Mouse (Mus musculus) left cerebral cortex, adult 2 months (tissue): Measurements from ENCODE around the gene Chrd. TPM values are rescaled to one million over a fixed set of nuclear protein-coding genes. Genes with fewer than 3 reads are reported as not detected.

Experiments used
- DNase-seq, 2 experiments: peaks; one replicate each; pipeline ENCODE4 v3.0.0; 2021 to 2022; ENCODE audit warnings: low spot score in 2 of 2, mixed read lengths in 1 of 2; ENCODE audit errors: extremely low spot score in 1 of 2
- H3K27ac ChIP-seq: fragments of 200-600 bp; 2 replicates; pipeline ENCODE4 v1.8.1; 2022
- H3K4me3 ChIP-seq: fragments of 200-600 bp; 2 replicates; pipeline ENCODE4 v1.8.1; 2022
- CTCF ChIP-seq: fragments of 200-600 bp; IDR thresholded peaks from 2 replicates; pipeline ENCODE4 v1.8.1; 2022; ENCODE audit warnings: antibody characterized with exemption, mild to moderate bottlenecking, moderate library complexity
- intact Hi-C: fragments of 180-260 bp; cut with DNase I; formaldehyde crosslinking; loops from one replicate; pipeline ENCODE4 v1.15.1; 2025
- long read RNA-seq, 2 experiments: library from polyadenylated mRNA; stranded (forward); transcript quantifications; one replicate each; pipeline ENCODE4 v2.0.0; 2021; ENCODE audit warnings: borderline mapping rate in 2 of 2
- total RNA-seq, 2 experiments: library from RNA; stranded (reverse); gene quantifications; 2 replicates each; pipeline ENCODE4 v1.2.3; 2021

The Chrd gene
- 10 to 100 TPM; 50.5 to 56.3 TPM for total RNA-seq
- long read RNA-seq, experiment 1, transcript Chrd-201 (23 exons, 3,275 nt), result major isoform, 8 of 46 reads
- long read RNA-seq, experiment 1, partial matches to known transcripts, result 9 of 46 reads
- long read RNA-seq, experiment 1, other reads (novel, unspliced or antisense), result 27 of 46 reads
- long read RNA-seq, experiment 2, transcript Chrd-201 (23 exons, 3,275 nt), result major isoform, 9 of 62 reads
- long read RNA-seq, experiment 2, partial matches to known transcripts, result 9 of 62 reads
- long read RNA-seq, experiment 2, other reads (novel, unspliced or antisense), result 44 of 62 reads

DNA sequence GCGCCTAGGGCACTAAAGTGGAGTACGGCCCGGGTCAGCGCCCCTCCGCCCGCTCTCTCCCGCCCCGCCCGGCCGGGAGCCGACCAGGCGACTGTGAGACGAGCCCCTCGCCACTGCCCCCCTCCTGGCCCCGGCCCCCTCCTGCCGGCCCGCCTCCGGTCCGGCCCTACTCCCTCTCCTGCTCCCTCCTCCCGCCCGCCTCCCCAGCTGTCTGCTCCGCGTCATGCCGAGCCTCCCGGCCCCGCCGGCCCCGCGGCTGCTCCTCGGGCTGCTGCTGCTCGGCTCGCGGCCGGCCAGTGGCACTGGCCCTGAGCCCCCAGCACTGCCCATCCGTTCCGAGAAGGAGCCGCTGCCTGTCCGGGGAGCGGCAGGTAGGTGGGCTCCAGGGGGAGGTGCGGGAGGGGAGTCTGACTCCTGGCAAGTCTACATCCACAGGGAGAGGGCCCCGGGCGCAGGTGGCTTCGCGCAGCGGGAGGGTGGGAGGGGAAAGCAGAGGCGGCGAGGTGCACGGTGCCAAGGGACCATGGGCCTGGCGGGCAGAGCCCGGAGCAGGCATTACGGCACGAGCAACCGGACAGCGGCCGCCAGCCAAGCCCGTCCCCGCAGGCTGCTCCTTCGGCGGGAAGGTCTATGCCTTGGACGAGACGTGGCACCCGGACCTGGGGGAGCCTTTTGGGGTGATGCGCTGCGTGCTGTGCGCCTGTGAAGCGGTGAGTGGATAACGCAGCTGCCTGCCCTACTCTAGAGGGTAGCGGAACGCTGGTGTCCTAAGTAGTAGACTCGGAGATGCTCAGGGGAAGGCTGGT, at the start of gene Chrd:
Gene Chrd (plus strand): TSS at position 203 of the 806 bp plus-strand sequence.
- DNase-seq, result peak; percentile 57 to 72
- H3K27ac ChIP-seq, result peak within 1 kb of the TSS; percentile 97
- intact Hi-C loops, result loop anchor here (1.0 to 2.0 kb wide), 3 partner anchors 13 to 92 kb away; partner anchors contain the start of genes Clcn2 and Polr2h

DNA sequence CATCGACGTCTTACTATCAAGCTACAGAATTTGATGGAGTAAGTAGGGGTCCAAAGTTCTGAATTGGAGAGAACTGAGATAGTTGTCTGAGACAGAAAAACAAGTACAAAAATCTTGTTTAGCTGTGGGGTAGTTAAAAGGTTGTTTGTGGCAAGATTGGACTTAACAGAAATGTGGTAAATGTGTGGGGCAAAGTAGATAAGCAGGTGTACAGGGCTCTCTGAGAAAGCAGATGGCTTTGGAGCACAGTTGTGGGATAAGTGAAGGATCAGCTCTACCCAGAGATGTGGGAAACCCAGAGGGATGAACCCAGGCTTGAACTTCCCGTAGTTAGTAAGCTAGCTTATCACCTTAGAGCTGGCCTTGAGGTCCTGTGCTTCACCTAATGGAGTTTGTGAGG, 42.2 kb upstream of the Chrd start:
- no peak for DNase-seq
- no peak for TF ChIP-seq CTCF
- no peak overlapping the region for H3K27ac ChIP-seq
- H3K4me3 ChIP-seq, result no peak overlapping the region
- intact Hi-C loops, result no loop called here

More for the DNA sequence above, at the start of gene Chrd:
- no peak for TF ChIP-seq CTCF
- peak within 1 kb of the TSS; percentile 84 for H3K4me3 ChIP-seq

DNA sequence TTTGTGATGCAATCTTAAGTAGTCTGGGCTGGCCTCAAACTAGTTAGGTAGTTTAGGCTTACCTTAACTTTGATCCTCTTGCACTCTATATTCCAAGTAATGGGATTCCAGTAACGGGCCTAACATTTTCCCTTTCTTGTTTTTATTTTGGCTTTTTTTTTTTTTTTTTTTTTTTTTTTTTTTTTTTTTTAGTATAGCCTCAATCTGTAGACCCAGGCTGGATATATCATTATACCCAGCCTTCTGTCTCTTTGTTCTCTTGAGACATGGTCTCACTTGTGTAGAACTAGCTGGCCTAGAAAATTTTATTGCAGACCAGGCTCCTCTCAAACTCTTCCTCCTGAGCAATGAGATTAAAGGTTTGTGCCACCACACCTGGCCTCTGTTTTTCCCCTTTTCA, 41.3 kb upstream of the Chrd start:
- TF ChIP-seq CTCF, result no peak
- H3K27ac ChIP-seq, result no peak overlapping the region
- H3K4me3 ChIP-seq, result no peak overlapping the region
- no peak for DNase-seq
- intact Hi-C loops, result loop anchor here (2.0 kb wide), 1 partner anchor 13 kb away; no protein-coding TSS in a partner anchor

DNA sequence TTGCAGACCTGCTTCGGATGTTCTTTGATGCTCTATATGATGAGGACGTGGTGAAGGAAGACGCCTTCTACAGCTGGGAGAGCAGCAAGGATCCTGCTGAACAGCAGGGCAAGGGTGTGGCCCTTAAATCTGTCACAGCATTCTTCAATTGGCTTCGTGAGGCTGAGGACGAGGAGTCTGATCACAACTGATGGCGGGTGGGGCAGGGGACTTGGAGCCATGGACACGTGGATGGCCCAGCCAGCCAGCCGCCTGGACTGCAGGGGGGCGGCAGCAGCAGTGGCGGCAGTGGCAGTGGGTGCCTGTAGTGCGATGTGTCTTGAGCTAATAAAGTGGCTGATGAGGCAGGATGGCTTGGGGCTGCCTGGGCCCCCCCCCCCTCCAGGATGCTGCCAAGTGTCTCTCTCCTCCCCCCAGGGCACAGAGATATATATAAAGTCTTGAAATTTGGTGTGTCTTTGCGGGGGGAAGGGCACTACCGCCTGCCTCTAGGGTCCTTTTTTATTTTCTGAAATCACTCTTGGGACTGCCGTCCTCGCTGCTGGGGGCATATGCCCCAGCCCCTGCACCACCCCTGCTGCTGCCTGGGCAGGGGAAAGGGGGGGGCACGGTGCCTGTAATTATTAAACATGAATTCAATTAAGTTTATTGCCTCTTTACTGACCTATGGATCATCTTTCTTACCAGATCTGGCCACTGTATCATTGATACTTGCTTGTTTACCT, 40.5 kb upstream of the Chrd start:
- TF ChIP-seq CTCF, result no peak
- peak overlapping the region; percentile 72; the same call in 1 of the 2 replicates for H3K4me3 ChIP-seq
- peak in 1 of 2 experiments; percentile 26 for DNase-seq
- intact Hi-C loops, result loop anchor here (2.0 kb wide), 1 partner anchor 14 kb away; no protein-coding TSS in a partner anchor
- peak overlapping the region; percentile 88 for H3K27ac ChIP-seq

DNA sequence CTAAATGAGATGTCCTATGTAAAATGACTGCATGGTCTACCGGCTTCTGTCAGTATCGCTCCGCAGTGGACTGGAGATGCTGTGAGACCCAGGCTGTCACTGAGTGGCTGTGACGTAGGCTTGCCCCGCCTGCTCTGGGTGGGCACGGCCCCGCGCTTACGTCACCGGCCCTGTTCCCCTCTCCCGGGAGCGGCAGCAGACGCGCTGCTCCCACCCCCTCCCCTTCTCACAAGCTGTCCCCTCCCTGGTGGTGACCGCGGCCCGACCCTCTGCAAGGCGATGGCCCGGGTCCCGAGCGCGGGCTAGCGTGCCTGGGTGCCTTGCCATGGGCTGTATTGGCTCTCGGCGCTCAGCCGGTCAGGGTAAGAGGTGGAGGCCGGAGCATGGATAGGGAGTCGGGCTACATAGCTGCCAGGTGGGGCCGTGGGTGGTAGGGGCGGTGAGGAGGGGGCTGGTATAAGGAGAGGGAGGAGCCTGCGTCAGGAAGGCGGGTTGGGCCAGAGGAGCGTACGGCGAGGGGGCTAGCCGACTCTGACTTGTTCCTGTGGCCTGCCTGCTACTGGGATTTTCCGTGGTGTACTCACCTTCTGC, 39.7 kb upstream of the Chrd start, which contains the start of gene Fam131a:
Gene Fam131a (plus strand): TSS at position 131 of the 591 bp plus-strand sequence.
- no peak for TF ChIP-seq CTCF
- Histone ChIP-seq H3K4me3 (peak within 1 kb of the TSS; percentile 72), H3K27ac (peak within 1 kb of the TSS; percentile 88)
- DNase-seq, result peak; percentile 93 to 94
- intact Hi-C loops, result loop anchor here (2.0 kb wide), 1 partner anchor 14 kb away; no protein-coding TSS in a partner anchor

DNA sequence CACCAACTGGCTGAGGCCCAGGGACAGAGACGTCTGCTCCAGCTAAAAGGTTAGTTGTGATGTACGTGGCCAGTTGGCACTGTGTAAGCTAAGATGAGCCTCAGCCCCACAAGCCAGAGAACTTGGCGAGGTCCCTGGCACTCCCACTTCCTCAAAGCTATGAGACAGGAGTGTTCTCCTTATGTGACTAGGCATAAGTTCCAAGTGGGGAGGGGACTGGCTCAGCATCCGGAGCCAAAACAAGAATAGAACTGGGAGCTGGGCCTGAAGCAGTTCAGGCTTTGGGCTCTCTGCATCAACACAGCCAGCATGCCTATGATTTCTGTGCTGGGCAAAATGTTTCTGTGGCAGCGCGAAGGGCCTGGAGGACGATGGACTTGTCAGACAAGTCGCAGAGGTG, 38.1 kb upstream of the Chrd start:
- peak in 1 of 2 experiments; percentile 67 for DNase-seq
- intact Hi-C loops, result loop anchor here (1.0 kb wide), 1 partner anchor 22 kb away; no protein-coding TSS in a partner anchor
- no peak for TF ChIP-seq CTCF
- H3K27ac ChIP-seq, result peak overlapping the region; percentile 88
- H3K4me3 ChIP-seq, result peak overlapping the region; percentile 72

DNA sequence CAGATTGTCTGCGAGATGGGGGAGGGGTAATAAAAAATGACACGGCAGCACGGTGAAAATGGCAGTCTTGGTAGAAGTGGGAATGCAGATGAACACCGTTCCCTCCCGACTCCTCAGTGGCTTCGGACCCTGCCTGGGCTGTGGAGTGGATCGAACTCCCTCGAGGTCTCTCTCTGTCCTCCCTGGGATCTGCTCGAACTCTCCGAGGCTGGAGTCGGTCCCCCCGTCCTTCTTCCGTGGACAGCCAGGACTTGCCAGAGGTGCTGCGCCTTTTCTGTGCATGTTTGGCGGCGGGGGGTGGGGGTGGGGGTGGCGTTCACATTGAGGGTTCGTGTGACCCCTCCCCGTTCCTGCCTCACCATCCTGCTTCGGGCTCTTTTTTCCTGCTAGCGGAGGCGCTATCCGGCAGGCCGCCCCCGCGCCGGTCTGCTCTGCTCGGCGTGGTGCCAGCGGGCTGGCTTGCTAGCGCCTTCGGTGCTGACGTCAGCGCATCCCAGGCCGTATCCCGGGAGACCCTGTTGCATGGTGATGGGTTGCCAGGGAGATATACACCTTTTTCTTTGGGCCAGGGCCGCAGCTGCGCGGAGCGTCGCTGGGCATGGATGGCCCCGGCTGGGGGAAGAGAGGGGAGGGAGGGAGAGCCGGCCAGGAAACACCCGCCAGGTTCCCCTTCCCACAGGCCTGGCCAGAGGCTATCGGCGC, 37.2 kb upstream of the Chrd start:
- Histone ChIP-seq H3K27ac (peak overlapping the region; percentile 88), H3K4me3 (peak overlapping the region; percentile 72)
- intact Hi-C loops, result no loop called here
- peak; percentile 96 to 99 for DNase-seq
- no peak for TF ChIP-seq CTCF

DNA sequence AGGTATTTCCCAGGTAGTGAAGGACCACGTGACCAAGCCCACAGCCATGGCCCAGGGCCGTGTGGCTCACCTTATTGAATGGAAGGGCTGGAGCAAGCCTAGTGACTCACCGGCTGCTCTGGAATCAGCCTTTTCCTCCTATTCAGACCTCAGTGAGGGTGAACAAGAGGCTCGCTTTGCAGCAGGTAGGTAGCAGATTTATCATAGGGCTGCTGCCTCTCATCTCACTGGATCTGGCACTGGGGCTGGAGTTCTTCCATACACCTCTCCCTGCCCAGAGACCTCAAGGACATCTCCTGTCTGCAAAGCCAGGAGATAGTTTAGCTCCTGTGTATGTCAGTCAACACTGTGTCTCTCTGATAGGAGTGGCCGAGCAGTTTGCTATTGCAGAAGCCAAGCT, 33.7 kb upstream of the Chrd start:
- H3K4me3 ChIP-seq, result no peak overlapping the region
- peak overlapping the region; percentile 24; the same call in 1 of the 2 replicates for H3K27ac ChIP-seq
- TF ChIP-seq CTCF, result no peak
- intact Hi-C loops, result no loop called here
- DNase-seq, result no peak

DNA sequence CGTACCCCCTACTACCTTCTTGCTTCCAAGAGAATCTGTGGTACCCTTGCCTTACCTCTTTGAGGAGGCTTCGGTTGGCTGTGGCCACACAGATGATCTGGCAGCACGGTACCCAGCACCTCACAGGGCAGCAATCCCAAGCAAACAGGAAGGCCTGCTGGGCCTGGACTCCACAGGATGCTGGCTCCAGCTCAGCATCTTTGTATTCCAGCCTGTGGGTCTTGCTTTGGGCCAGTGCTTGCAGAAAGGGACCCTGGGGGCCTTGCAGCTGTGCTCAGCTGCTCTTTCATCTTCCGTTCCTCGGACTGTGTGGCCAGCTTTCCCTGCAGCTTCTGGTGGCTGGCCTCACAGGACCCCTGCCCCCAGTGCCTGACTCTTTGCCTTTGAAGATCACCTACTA, 32.9 kb upstream of the Chrd start:
- no peak overlapping the region for H3K4me3 ChIP-seq
- intact Hi-C loops, result loop anchor here (5.0 kb wide), 1 partner anchor 492 kb away; no protein-coding TSS in a partner anchor
- TF ChIP-seq CTCF, result no peak
- peak overlapping the region; percentile 24 for H3K27ac ChIP-seq
- DNase-seq, result no peak

DNA sequence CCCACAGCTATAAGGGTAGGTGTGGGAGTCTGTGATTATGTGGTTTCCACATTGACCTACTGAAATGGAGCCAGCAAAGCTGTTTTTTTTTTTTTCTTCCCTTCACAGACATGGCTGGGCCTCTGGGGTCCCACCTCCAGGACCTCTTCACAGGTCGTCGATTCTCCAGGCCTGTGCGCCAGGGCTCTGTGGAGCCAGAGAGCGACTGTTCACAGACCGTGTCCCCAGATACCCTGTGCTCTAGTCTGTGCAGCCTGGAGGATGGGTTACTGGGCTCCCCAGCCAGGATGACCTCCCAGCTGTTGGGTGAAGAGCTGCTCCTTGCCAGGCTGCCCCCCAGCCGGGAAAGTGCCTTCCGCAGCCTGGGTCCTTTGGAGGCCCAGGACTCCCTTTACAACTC, 31.6 kb upstream of the Chrd start:
- Histone ChIP-seq H3K4me3 (no peak overlapping the region), H3K27ac (peak overlapping the region; percentile 64)
- DNase-seq, result no peak
- no peak for TF ChIP-seq CTCF
- intact Hi-C loops, result loop anchor here (5.0 kb wide), 1 partner anchor 491 kb away; no protein-coding TSS in a partner anchor
